Mouse (Mus musculus) hindbrain, embryonic 13.5 days (tissue): Measurements from ENCODE around the gene Foxn3. TPM values are rescaled to one million over a fixed set of nuclear protein-coding genes. Genes with fewer than 3 reads are reported as not detected.

Experiments used
- ATAC-seq: fragments of 200-750 bp; cut with Nextera tagmentation; 2 replicates; pipeline ENCODE4 v1.8.0; 2017; ENCODE audit warnings: moderate TSS enrichment; ENCODE audit not compliant: low FRiP score
- H3K27ac ChIP-seq: fragments of 300-500 bp; sonication (generic); 2 replicates; pipeline ENCODE4 v1.5.1; 2015; ENCODE audit warnings: inconsistent platforms, mild to moderate bottlenecking, moderate library complexity
- H3K27me3 ChIP-seq: fragments of 300-500 bp; sonication (generic); 2 replicates; pipeline ENCODE4 v1.6.1; 2015; ENCODE audit warnings: mild to moderate bottlenecking, inconsistent platforms
- H3K36me3 ChIP-seq: fragments of 300-500 bp; sonication (generic); 2 replicates; pipeline ENCODE4 v1.6.1; 2015; ENCODE audit warnings: mild to moderate bottlenecking, inconsistent platforms
- H3K4me1 ChIP-seq: fragments of 300-500 bp; sonication (generic); replicated peaks from 2 replicates; pipeline ENCODE4 v1.6.1; 2015; ENCODE audit warnings: inconsistent platforms
- H3K4me2 ChIP-seq: fragments of 300-500 bp; sonication (generic); 2 replicates; pipeline ENCODE4 v1.6.1; 2015; ENCODE audit warnings: inconsistent platforms, mild to moderate bottlenecking, moderate library complexity
- H3K4me3 ChIP-seq: fragments of 300-500 bp; sonication (generic); 2 replicates; pipeline ENCODE4 v1.5.1; 2015; ENCODE audit warnings: mild to moderate bottlenecking, inconsistent platforms
- H3K9ac ChIP-seq: fragments of 300-500 bp; sonication (generic); 2 replicates; pipeline ENCODE4 v1.6.1; 2015; ENCODE audit warnings: mild to moderate bottlenecking, inconsistent platforms
- H3K9me3 ChIP-seq: fragments of 300-500 bp; sonication (generic); 2 replicates; pipeline ENCODE4 v1.6.1; 2016; ENCODE audit warnings: inconsistent platforms
- WGBS: fragments of 180-500 bp; shearing (Covaris S2); methylation state at CpG from one replicate; pipeline ENCODE4 v1.1.7; 2015; 5-methylcytosine and 5-hydroxymethylcytosine counted together
- polyA plus RNA-seq: library from polyadenylated mRNA; unstranded; fragments of >200 nt; fragmentation: Nextera tagmentation; extraction: Ambion mirVana; gene quantifications from 2 replicates; pipeline ENCODE4 v1.2.1, GENCODE M21; 2015

Gene Foxn3
- polyA plus RNA-seq, 1 experiment from 2014 or later: 83.6 TPM

DNA sequence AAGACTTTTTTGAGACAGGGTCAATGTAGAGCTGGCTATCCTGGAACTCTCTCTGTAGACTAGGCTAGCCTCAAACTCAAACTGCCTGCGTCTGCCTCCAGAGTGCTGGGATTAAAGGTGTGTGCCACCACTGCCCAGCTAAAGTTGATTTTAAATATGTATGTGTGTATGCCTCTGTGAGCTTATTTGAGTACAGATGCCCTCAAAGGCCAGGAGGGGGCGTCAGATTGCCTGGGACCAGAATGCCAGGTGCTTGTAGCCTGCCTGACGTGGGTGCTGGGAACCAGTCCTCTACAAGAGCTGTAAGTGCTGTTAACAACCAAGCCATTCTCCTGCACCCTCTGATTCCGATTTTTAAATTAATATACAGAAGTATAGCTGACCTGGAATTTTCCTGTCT, 23.2 kb downstream of the Foxn3 start:
- 93% methylated on average over 4 of the region's 4 CpGs for WGBS
- ATAC-seq: no peak

GRCm38 (mm10) chr12:99537316-99537715, 26.1 kb downstream of the Foxn3 start:
- Histone ChIP-seq H3K27ac (no peak overlapping the region), H3K36me3 (peaks cover 21% of the 10 kb centered on the region), H3K27me3 (no peaks in the 10 kb centered on the region), H3K4me2 (no peak overlapping the region), H3K4me1 (no peaks in the 10 kb centered on the region), H3K9ac (no peak overlapping the region), H3K9me3 (peaks cover 7% of the 10 kb centered on the region; the same call in 1 of the 2 replicates), H3K4me3 (no peak overlapping the region)
- 93% methylated on average over 6 of the region's 6 CpGs for WGBS
- no peak for ATAC-seq

More for the DNA sequence above, 23.2 kb downstream of the Foxn3 start:
- Histone ChIP-seq H3K9me3 (peaks cover 12% of the 10 kb centered on the region; the same call in 1 of the 2 replicates), H3K9ac (no peak overlapping the region), H3K27ac (no peak overlapping the region), H3K4me1 (no peaks in the 10 kb centered on the region), H3K27me3 (no peaks in the 10 kb centered on the region), H3K4me2 (no peak overlapping the region), H3K4me3 (no peak overlapping the region), H3K36me3 (peaks cover 8% of the 10 kb centered on the region; the same call in 1 of the 2 replicates)

- H3K9ac ChIP-seq: no peak overlapping the region
- no peak for ATAC-seq
- no peak overlapping the region for H3K4me2 ChIP-seq
- no peaks in the 10 kb centered on the region for H3K4me1 ChIP-seq
- H3K4me3 ChIP-seq: no peak overlapping the region
- H3K27ac ChIP-seq: no peak overlapping the region
- WGBS: 95% methylated on average over 5 of the region's 5 CpGs
- peaks cover 7% of the 10 kb centered on the region; the same call in 1 of the 2 replicates for H3K9me3 ChIP-seq
- H3K27me3 ChIP-seq: no peaks in the 10 kb centered on the region
- peaks cover 21% of the 10 kb centered on the region for H3K36me3 ChIP-seq
Measured at GRCm38 (mm10) chr12:99536426-99536825, 27.0 kb downstream of the Foxn3 start.

GRCm38 (mm10) chr12:99532342-99532741, 31.0 kb downstream of the Foxn3 start:
- ATAC-seq: no peak
- no peak overlapping the region for H3K9ac ChIP-seq
- no peak overlapping the region for H3K4me3 ChIP-seq
- H3K27me3 ChIP-seq: no peaks in the 10 kb centered on the region
- H3K4me2 ChIP-seq: no peak overlapping the region
- no peak overlapping the region for H3K27ac ChIP-seq
- peaks cover 26% of the 10 kb centered on the region; the same call in 1 of the 2 replicates for H3K4me1 ChIP-seq
- H3K36me3 ChIP-seq: peaks cover 21% of the 10 kb centered on the region
- WGBS: 93% methylated on average over 7 of the region's 7 CpGs
- H3K9me3 ChIP-seq: peaks cover 7% of the 10 kb centered on the region; the same call in 1 of the 2 replicates

DNA sequence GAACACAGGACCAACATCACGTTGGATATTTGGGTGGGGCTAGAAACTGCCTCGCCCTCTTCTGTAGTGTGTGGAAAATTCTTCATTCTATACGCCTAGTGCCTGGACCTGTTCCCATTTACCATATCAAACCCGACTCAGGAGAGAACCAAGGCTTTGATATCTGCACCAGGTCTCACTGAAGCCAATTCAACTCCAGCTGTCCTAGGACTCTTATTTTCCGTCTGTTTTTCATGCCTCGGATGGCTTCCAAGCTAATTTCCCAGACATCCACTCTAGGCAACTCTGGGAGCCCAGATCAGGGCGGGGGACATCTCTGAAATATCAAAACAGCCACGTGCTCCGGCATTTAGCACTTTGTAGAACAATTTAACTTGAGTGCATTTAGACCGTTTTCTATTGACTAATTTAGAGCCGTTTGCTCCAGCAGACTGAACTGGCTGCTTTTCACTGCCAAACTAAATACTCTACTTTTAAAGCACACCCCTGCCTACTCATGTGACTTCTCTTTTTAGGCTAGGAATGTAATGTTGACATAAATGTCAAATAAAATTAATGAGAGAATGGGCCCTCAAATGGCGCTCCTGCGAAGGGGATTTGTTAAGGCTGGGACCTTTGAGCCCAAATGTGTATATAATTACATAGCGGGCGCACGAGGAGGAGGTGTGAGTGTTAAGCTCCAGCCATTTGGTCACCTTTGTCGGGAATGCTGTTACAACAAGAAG, 33.5 kb downstream of the Foxn3 start:
- H3K36me3 ChIP-seq: peaks cover 13% of the 10 kb centered on the region
- H3K27ac ChIP-seq: no peak overlapping the region
- H3K9ac ChIP-seq: no peak overlapping the region
- peaks cover 33% of the 10 kb centered on the region for H3K4me1 ChIP-seq
- no peaks in the 10 kb centered on the region for H3K9me3 ChIP-seq
- no peak overlapping the region for H3K4me3 ChIP-seq
- 61% methylated on average over 17 of the region's 17 CpGs for whole genome bisulfite sequencing
- H3K27me3 ChIP-seq: no peaks in the 10 kb centered on the region
- ATAC-seq: no peak
- no peak overlapping the region for H3K4me2 ChIP-seq

GRCm38 (mm10) chr12:99528958-99529357, 34.4 kb downstream of the Foxn3 start:
- ATAC-seq: no peak
- H3K9ac ChIP-seq: no peak overlapping the region
- H3K27me3 ChIP-seq: no peaks in the 10 kb centered on the region
- H3K4me3 ChIP-seq: no peak overlapping the region
- H3K27ac ChIP-seq: no peak overlapping the region
- H3K36me3 ChIP-seq: peaks cover 5% of the 10 kb centered on the region
- no peaks in the 10 kb centered on the region for H3K9me3 ChIP-seq
- H3K4me1 ChIP-seq: peaks cover 33% of the 10 kb centered on the region
- no peak overlapping the region for H3K4me2 ChIP-seq
- 47% methylated on average over 5 of the region's 5 CpGs for WGBS

- no peak overlapping the region for H3K4me2 ChIP-seq
- peaks cover 33% of the 10 kb centered on the region for H3K4me1 ChIP-seq
- H3K27ac ChIP-seq: no peak overlapping the region
- H3K9ac ChIP-seq: no peak overlapping the region
- ATAC-seq: no peak
- no peaks in the 10 kb centered on the region for H3K36me3 ChIP-seq
- H3K4me3 ChIP-seq: no peak overlapping the region
- WGBS: 74% methylated on average over 5 of the region's 6 CpGs
- no peaks in the 10 kb centered on the region for H3K9me3 ChIP-seq
- no peaks in the 10 kb centered on the region for H3K27me3 ChIP-seq
Measured at GRCm38 (mm10) chr12:99527452-99527851, 35.9 kb downstream of the Foxn3 start.

GRCm38 (mm10) chr12:99526571-99527140, 36.7 kb downstream of the Foxn3 start:
- no peak overlapping the region for H3K9ac ChIP-seq
- H3K4me3 ChIP-seq: no peak overlapping the region
- no peak overlapping the region for H3K27ac ChIP-seq
- no peaks in the 10 kb centered on the region for H3K36me3 ChIP-seq
- no peak for ATAC-seq
- H3K4me1 ChIP-seq: peaks cover 33% of the 10 kb centered on the region
- H3K27me3 ChIP-seq: no peaks in the 10 kb centered on the region
- no peak overlapping the region for H3K4me2 ChIP-seq
- 63% methylated on average over 9 of the region's 9 CpGs for WGBS
- H3K9me3 ChIP-seq: no peaks in the 10 kb centered on the region

GRCm38 (mm10) chr12:99522882-99523281, 40.5 kb downstream of the Foxn3 start:
- ATAC-seq: no peak
- Histone ChIP-seq H3K9me3 (no peaks in the 10 kb centered on the region), H3K9ac (no peak overlapping the region), H3K4me3 (no peak overlapping the region), H3K4me1 (peaks cover 32% of the 10 kb centered on the region), H3K27me3 (no peaks in the 10 kb centered on the region), H3K4me2 (no peak overlapping the region), H3K27ac (no peak overlapping the region), H3K36me3 (no peaks in the 10 kb centered on the region)
- 93% methylated on average over 2 of the region's 2 CpGs for WGBS

GRCm38 (mm10) chr12:99519862-99520261, 43.5 kb downstream of the Foxn3 start:
- H3K4me1 ChIP-seq: peaks cover 20% of the 10 kb centered on the region

DNA sequence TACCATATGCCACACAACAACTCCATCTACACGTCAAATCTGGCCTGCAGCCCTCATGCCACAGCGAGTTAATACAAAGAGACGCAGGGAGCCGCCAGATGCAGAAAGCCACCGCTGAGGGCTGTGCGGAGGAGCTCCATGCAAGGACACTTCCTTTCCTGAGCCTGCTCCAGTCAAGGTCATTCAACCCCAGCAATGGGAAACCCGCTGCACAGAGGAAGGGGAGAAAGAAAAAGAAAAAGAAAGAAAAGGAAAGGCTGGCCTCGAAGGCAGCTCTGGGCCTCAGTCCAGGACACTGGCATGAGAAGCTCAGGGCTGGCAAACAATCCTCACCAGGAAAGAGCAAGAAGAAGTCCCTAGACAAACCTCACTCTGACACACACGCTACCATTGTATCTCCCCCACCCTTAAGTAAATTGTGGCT, 44.2 kb downstream of the Foxn3 start:
- 23% methylated on average over 9 of the region's 9 CpGs for WGBS
- ATAC-seq: peak; percentile 79; the same call in 1 of the 2 replicates
- peaks cover 21% of the 10 kb centered on the region for H3K4me1 ChIP-seq
- H3K27ac ChIP-seq: peak overlapping the region; percentile 79
- no peak overlapping the region for H3K9ac ChIP-seq
- no peak overlapping the region for H3K4me3 ChIP-seq
- H3K27me3 ChIP-seq: no peaks in the 10 kb centered on the region
- peak overlapping the region; percentile 17; the same call in 1 of the 2 replicates for H3K4me2 ChIP-seq
- no peaks in the 10 kb centered on the region for H3K9me3 ChIP-seq
- no peaks in the 10 kb centered on the region for H3K36me3 ChIP-seq

More at GRCm38 (mm10) chr12:99519862-99520261, 43.5 kb downstream of the Foxn3 start:
- Histone ChIP-seq H3K4me3 (no peak overlapping the region), H3K4me2 (no peak overlapping the region), H3K9ac (no peak overlapping the region), H3K36me3 (no peaks in the 10 kb centered on the region), H3K27me3 (no peaks in the 10 kb centered on the region), H3K27ac (peak overlapping the region; percentile 79), H3K9me3 (no peaks in the 10 kb centered on the region)
- ATAC-seq: no peak
- 82% methylated on average over 4 of the region's 4 CpGs for WGBS

- Histone ChIP-seq H3K9ac (no peak overlapping the region), H3K4me2 (no peak overlapping the region), H3K4me1 (peaks cover 25% of the 10 kb centered on the region), H3K4me3 (no peak overlapping the region), H3K27me3 (no peaks in the 10 kb centered on the region), H3K27ac (peak overlapping the region; percentile 79), H3K36me3 (no peaks in the 10 kb centered on the region), H3K9me3 (no peaks in the 10 kb centered on the region)
- no peak for ATAC-seq
- WGBS: 89% methylated on average over 10 of the region's 10 CpGs
Measured at GRCm38 (mm10) chr12:99518640-99519039, 44.7 kb downstream of the Foxn3 start.
